Comparison of ENCODE assay signal across 14 mouse cellular contexts in the genomic region with DNA sequence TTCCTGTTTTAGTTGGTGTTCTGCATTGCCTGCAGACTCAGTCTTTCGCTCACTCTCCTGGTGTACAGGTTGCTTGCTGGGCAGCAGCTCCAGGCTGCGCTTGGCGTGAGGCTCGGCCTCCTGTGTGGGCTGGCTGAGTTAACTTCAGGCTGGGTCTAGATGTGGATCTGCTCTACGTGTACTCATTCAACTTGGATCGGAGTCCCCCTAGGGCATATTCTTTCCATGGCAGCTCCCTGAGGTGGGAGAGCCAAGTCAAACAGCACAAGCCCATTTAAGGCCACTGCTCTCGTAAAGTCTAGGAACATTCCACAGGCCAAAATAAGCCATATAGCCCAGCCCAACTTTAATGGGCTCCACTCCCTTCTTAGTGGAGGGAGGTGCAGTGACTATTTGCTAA. TPM values are rescaled to one million over a fixed set of nuclear protein-coding genes. Genes with fewer than 3 reads are reported as not detected.
"Had no signal": no experiment of that assay in that cellular context is flagged by ENCODE, and none has a peak within 500 bp of the region (broad histone marks: within the 10 kb centered on the region; RNA-seq: fewer than 3 reads in every experiment).

No protein-coding gene starts in this region.

- H3K27ac ChIP-seq: liver, embryonic 15.5 days; midbrain, embryonic 13.5 days; stomach, embryonic 15.5 days had no signal

- H3K27me3 ChIP-seq: liver, embryonic 15.5 days; midbrain, embryonic 13.5 days; stomach, embryonic 15.5 days had no signal

- H3K4me3 ChIP-seq: liver, embryonic 15.5 days; midbrain, embryonic 13.5 days; stomach, embryonic 15.5 days had no signal

- DNase-seq: kidney, adult 8-10 months; kidney, postnatal 25 days; layer of hippocampus, adult 9-11 months; layer of hippocampus, postnatal 36 days; lung, adult 2 months; lung, postnatal 36 days; right cerebral cortex, postnatal 14 days had no signal

- H3K9me3 ChIP-seq: liver, embryonic 15.5 days; midbrain, embryonic 13.5 days; stomach, embryonic 15.5 days had no signal

- H3K4me1 ChIP-seq: midbrain, embryonic 13.5 days; stomach, embryonic 15.5 days had no signal

- H3K9ac ChIP-seq: liver, embryonic 15.5 days; midbrain, embryonic 13.5 days; stomach, embryonic 15.5 days had no signal

- H3K4me2 ChIP-seq: liver, embryonic 11.5 days; liver, embryonic 15.5 days; midbrain, embryonic 13.5 days; stomach, embryonic 15.5 days had no signal

- ATAC-seq: intestine, postnatal 0 days; lung, postnatal 0 days; midbrain, embryonic 13.5 days had no signal

- H3K36me3 ChIP-seq: liver, embryonic 15.5 days; midbrain, embryonic 13.5 days; stomach, embryonic 15.5 days had no signal

RNA-seq across cellular contexts. Expression of a gene that starts 26.3 kb away (rescaled TPM):
- total RNA-seq: megakaryocyte progenitor cell, adult 5-6 weeks had no signal
